Mouse (Mus musculus): ENCODE data around the gene Xrcc1. TPM values are rescaled to one million over a fixed set of nuclear protein-coding genes. Genes with fewer than 3 reads are reported as not detected.
A peak's percentile ranks its signal among the peaks of the same experiment; 100 is the strongest.

Xrcc1 gene
- polyA plus RNA-seq, 1 experiment from 2014 or later, result 37.0 TPM

DNA sequence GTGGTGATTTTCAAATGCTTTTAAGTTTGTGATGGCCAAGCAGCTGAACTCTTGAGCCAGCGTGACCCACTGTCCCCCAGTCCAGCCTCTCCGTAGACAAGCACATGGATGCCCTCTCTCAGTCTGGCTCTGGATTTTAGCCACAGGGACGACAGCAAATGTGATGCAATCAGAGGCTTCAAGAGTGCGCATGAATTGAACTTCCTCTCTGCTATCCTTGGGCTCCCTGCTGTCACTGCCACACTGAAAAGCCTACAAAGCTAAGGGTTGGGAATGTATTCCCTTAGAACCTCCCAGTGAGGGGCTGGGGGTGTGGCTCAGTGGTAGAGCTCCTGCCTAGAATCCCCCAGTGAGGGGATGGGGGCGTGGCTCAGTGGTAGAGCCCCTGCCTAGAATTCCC lies 7.4 kb upstream of the Xrcc1 start:
- no peak overlapping the region for H3K4me3 ChIP-seq (ENCODE audit: low read depth, low read length)
- H3K9ac ChIP-seq (replicated peaks; ENCODE audit: low read depth), result no peak overlapping the region
- H3K9me3 ChIP-seq (ENCODE audit: low read length), result no peaks in the 10 kb centered on the region
- no peaks in the 10 kb centered on the region for H3K4me1 ChIP-seq (ENCODE audit: insufficient read depth, low read depth, low read length)
- ATAC-seq (no peak), DNase-seq (ENCODE audit: low spot score) (no peak)
- no peak overlapping the region for H3K27ac ChIP-seq (ENCODE audit: low read length)
- H3K27me3 ChIP-seq (replicated peaks; ENCODE audit: insufficient read depth, low read length), result no peaks in the 10 kb centered on the region
- peaks cover 7% of the 10 kb centered on the region; the same call in 1 of the 2 replicates for H3K36me3 ChIP-seq (ENCODE audit: insufficient read depth, low read length)
- WGBS, result 80% methylated on average over 5 of the region's 5 CpGs
- TF ChIP-seq CTCF (IDR thresholded peaks at IDR 0.05) (no peak), EP300 (IDR thresholded peaks at IDR 0.05) (no peak)
- no peak overlapping the region for H3K4me2 ChIP-seq (replicated peaks; ENCODE audit: low read depth, low read length)

DNA sequence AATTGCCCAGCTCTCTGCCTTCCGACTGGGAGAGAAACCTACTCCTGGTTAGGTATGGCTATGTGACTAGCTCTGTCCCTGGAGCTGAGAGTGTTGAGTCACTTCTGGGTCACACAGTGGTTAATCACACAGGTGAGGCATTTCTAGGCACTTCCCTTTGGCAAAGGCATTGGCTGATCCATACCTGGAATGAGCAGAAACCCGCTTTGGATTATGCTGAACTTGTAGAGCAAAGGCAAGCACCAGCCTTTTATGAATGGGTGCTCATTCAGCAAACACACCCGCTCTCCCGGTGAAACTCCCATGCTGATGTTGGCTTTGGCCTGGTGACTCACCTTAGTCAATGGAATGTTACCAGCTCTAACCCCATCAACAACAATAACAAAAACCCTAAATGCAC lies 6.4 kb upstream of the Xrcc1 start:
- Histone ChIP-seq H3K27me3 (replicated peaks; ENCODE audit: insufficient read depth, low read length) (no peaks in the 10 kb centered on the region), H3K9ac (replicated peaks; ENCODE audit: low read depth) (no peak overlapping the region), H3K27ac (ENCODE audit: low read length) (no peak overlapping the region), H3K4me1 (ENCODE audit: insufficient read depth, low read depth, low read length) (no peaks in the 10 kb centered on the region), H3K9me3 (ENCODE audit: low read length) (no peaks in the 10 kb centered on the region), H3K4me2 (replicated peaks; ENCODE audit: low read depth, low read length) (no peak overlapping the region), H3K4me3 (ENCODE audit: low read depth, low read length) (no peak overlapping the region), H3K36me3 (ENCODE audit: insufficient read depth, low read length) (no peaks in the 10 kb centered on the region; the same call in 1 of the 2 replicates)
- WGBS, result 79% methylated on average over 4 of the region's 4 CpGs
- TF ChIP-seq CTCF (IDR thresholded peaks at IDR 0.05) (no peak), EP300 (IDR thresholded peaks at IDR 0.05) (no peak)
- ATAC-seq (peak; percentile 6; the same call in 1 of the 2 replicates), DNase-seq (ENCODE audit: low spot score) (no peak)

DNA sequence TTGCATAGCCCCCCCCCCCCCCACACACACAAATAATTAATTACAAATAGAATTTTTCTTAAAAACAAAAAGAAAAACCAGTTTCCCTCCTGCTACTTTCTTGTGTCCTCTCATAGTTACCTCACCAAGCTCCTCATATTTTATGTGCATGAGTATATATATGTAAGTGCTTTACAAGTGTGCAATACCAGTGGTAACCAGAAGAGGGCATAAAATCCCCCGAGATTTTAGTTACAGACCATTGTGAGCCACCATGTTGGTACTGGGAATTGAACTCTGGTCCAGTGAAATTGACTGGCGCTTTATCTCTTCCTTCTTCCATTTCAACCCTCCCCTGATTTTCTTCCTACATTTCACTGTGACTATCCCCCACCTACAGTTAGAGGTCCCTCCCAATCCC lies 1.6 kb upstream of the Xrcc1 start:
- Histone ChIP-seq H3K27me3 (replicated peaks; ENCODE audit: insufficient read depth, low read length) (no peaks in the 10 kb centered on the region), H3K4me2 (replicated peaks; ENCODE audit: low read depth, low read length) (no peak overlapping the region), H3K9me3 (ENCODE audit: low read length) (no peaks in the 10 kb centered on the region), H3K4me1 (ENCODE audit: insufficient read depth, low read depth, low read length) (no peaks in the 10 kb centered on the region; the same call in 1 of the 2 replicates), H3K4me3 (ENCODE audit: low read depth, low read length) (no peak overlapping the region), H3K36me3 (ENCODE audit: insufficient read depth, low read length) (no peaks in the 10 kb centered on the region), H3K9ac (replicated peaks; ENCODE audit: low read depth) (no peak overlapping the region), H3K27ac (ENCODE audit: low read length) (no peak overlapping the region)
- DNase-seq (ENCODE audit: low spot score) (no peak), ATAC-seq (no peak)
- 83% methylated on average over 2 of the region's 2 CpGs for WGBS
- TF ChIP-seq CTCF (IDR thresholded peaks at IDR 0.05) (peak; percentile 24), EP300 (IDR thresholded peaks at IDR 0.05) (no peak)

DNA sequence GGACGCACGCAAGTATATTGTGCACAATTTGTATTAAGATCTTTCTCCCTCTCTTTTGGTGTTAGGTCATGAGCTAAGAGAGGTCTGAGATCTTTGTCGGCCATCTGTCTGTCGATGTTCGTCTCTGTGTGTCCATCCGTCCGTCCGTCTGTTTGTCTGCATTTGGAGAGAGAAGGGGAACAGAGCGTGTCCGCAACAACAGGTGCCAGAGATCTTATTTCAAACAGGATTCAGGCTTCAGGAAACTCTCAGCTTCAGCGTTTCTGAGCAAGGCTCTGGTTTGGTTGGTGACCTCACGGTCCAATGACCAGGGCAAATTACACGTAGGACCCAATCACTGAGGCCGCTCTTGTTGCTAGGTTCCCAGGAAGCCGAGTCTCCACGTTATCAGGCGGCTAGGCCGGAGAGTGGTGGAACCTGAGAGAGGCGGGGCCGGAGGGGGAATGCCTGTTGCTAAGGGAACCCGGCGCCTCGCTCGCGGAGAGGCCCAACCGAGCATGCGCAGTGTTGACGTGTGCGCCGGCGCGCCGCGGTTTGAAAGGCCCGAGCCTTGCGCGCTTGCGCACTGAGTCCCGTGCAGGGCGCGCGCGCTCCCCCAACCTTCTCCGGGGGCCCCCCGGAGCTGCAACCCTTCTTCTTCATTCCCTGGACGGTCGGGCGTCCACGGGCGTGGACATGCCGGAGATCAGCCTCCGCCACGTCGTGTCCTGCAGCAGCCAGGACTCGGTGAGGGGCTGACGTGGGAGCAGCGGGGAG lies 723 bp downstream of the Xrcc1 start:
- Histone ChIP-seq H3K9ac (replicated peaks; ENCODE audit: low read depth) (peak overlapping the region; percentile 77), H3K4me2 (replicated peaks; ENCODE audit: low read depth, low read length) (peak overlapping the region; percentile 73), H3K9me3 (ENCODE audit: low read length) (no peaks in the 10 kb centered on the region), H3K27me3 (replicated peaks; ENCODE audit: insufficient read depth, low read length) (no peaks in the 10 kb centered on the region), H3K27ac (ENCODE audit: low read length) (peak overlapping the region; percentile 64), H3K4me3 (ENCODE audit: low read depth, low read length) (peak overlapping the region; percentile 75), H3K36me3 (ENCODE audit: insufficient read depth, low read length) (no peaks in the 10 kb centered on the region), H3K4me1 (ENCODE audit: insufficient read depth, low read depth, low read length) (no peaks in the 10 kb centered on the region; the same call in 1 of the 2 replicates)
- ATAC-seq, result peak; percentile 100
- WGBS, result 2% methylated on average over 57 of the region's 57 CpGs
- DNase-seq (ENCODE audit: low spot score), result peak; percentile 100
- TF ChIP-seq EP300 (IDR thresholded peaks at IDR 0.05) (no peak), CTCF (IDR thresholded peaks at IDR 0.05) (no peak)

DNA sequence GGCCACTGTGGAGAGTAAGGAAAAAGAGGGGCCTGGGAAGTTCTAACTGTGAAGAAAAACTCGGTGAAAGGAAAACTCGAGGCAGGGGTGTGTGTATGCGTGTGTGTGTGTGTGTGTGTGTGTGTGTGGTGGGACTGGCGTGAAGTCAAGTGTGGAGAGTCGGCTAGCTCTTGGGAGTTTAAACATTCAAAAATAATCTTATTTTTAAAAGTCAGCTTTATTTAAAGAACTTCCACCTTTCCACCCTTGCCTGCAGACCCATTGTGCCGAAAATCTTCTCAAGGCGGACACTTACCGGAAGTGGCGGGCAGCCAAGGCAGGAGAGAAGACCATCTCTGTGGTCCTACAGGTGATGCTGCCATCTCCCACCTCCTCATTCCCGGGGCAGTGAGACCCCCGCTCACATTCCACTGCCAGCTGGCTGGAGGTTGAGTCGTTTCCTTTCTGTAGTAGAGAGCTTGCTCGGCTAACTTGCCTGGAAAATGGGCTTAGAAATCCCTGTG lies 1.5 kb downstream of the Xrcc1 start:
- Histone ChIP-seq H3K4me1 (ENCODE audit: insufficient read depth, low read depth, low read length) (no peaks in the 10 kb centered on the region; the same call in 1 of the 2 replicates), H3K27me3 (replicated peaks; ENCODE audit: insufficient read depth, low read length) (no peaks in the 10 kb centered on the region), H3K36me3 (ENCODE audit: insufficient read depth, low read length) (peaks cover 4% of the 10 kb centered on the region; the same call in 1 of the 2 replicates), H3K9ac (replicated peaks; ENCODE audit: low read depth) (peak overlapping the region; percentile 77), H3K4me2 (replicated peaks; ENCODE audit: low read depth, low read length) (peak overlapping the region; percentile 73), H3K4me3 (ENCODE audit: low read depth, low read length) (peak overlapping the region; percentile 75), H3K27ac (ENCODE audit: low read length) (no peak overlapping the region), H3K9me3 (ENCODE audit: low read length) (no peaks in the 10 kb centered on the region)
- no peak for DNase-seq (ENCODE audit: low spot score)
- no peak for ATAC-seq
- TF ChIP-seq EP300 (IDR thresholded peaks at IDR 0.05) (no peak), CTCF (IDR thresholded peaks at IDR 0.05) (no peak)
- 20% methylated on average over 13 of the region's 13 CpGs for WGBS

DNA sequence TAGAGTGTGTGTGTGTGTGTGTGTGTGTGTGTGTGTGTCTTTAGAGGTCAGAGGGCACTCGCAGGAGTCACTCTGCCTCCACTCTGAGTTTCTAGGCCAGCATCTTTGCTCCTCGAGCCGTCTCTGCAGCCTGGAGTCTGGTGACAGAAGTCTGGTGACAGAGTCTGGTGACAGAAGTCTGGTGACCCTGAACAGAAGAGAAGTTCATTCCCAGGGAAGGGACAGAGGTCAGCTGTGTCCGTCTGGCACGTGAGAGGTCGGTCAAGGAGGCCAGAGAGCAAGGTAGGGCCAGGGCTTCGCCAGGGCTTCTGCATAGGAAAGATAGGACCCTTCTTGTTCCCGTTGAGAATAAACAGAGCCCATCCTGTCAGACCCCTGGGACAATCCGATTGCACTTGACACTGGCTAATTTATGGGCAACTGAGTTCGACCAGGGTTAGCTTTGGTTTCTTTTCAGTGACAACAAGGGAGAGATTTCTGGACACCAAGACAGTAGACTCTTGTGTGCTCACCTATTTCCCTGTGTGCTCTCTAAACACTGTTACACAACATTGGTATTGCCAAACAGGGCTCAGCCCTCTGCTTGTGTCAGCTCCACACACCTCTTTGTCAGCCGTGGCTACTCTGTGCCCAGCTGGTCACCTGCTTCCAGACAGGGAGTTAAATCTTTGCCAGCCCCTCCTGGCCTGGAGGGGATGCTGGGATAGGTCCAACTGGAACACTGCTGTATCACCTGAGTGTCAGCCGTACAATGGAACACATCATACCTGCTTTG lies 6.1 kb downstream of the Xrcc1 start:
- no peak for DNase-seq (ENCODE audit: low spot score)
- ATAC-seq, result no peak

More for the DNA sequence above, 6.1 kb downstream of the Xrcc1 start:
- TF ChIP-seq EP300 (IDR thresholded peaks at IDR 0.05), result no peak
- no peak for TF ChIP-seq CTCF (IDR thresholded peaks at IDR 0.05)
- no peak overlapping the region for H3K9ac ChIP-seq (replicated peaks; ENCODE audit: low read depth)
- H3K27ac ChIP-seq (ENCODE audit: low read length), result no peak overlapping the region
- H3K4me2 ChIP-seq (replicated peaks; ENCODE audit: low read depth, low read length), result no peak overlapping the region
- no peaks in the 10 kb centered on the region for H3K9me3 ChIP-seq (ENCODE audit: low read length)
- 80% methylated on average over 12 of the region's 12 CpGs for WGBS
- no peaks in the 10 kb centered on the region for H3K27me3 ChIP-seq (replicated peaks; ENCODE audit: insufficient read depth, low read length)
- no peaks in the 10 kb centered on the region; the same call in 1 of the 2 replicates for H3K4me1 ChIP-seq (ENCODE audit: insufficient read depth, low read depth, low read length)
- H3K36me3 ChIP-seq (ENCODE audit: insufficient read depth, low read length), result peaks cover 4% of the 10 kb centered on the region; the same call in 1 of the 2 replicates
- no peak overlapping the region for H3K4me3 ChIP-seq (ENCODE audit: low read depth, low read length)
